Mouse (Mus musculus): Measurements from ENCODE around the gene Helt. TPM values are rescaled to one million over a fixed set of nuclear protein-coding genes. Genes with fewer than 3 reads are reported as not detected.

Gene Helt
- 9.6 and 10.2 TPM in 2 replicates for polyA plus RNA-seq (2014; fragmentation: Nextera tagmentation; extraction: Ambion mirVana)

DNA sequence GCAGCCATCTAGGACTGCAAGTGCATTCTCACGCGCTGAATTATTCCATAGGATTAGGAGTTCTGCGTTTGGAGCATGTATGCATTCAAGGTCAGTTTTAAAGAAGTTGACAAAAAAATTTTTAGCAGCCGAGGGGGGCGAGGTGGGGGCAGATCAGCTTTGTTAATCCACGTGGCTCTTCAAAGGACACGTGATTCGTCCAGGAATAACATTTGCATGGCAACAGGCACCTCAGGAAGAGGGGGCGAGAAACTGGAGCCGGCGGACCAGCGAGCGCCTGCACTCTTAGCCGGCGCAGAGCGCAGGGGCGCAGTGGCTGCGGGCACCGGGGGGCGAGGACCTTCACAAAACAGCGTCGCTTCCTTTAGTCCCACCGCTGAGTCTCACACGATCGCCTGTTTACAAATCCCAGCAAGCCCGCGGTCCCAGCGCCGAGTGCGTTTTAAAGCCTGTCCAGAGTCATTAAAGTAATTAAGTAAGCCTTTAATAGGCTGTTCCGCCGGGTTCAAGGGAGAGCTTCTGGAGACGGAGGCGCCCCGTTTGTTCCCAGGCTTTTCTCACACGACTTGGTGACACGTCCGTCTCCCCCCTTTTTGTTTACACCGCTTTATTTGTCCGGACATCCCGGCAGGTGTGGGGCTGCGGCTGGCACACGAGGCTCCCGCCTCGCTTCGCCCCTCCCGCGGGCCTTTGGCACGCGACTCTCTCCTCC lies at the start of gene Helt:
TSS of gene Helt (minus strand) at position 491 of the 712 bp plus-strand sequence.
- Histone ChIP-seq H3K27me3 (ENCODE audit: control insufficient read depth, insufficient read depth, low read length) (peaks cover 80% of the 10 kb centered on the region), H3K4me3 (replicated peaks; ENCODE audit: low read depth, low read length) (peak within 1 kb of the TSS; percentile 17; the same call in 1 of the 2 replicates), H3K9ac (replicated peaks; ENCODE audit: low read length) (no peak within 1 kb of the TSS), H3K4me1 (ENCODE audit: control insufficient read depth, insufficient read depth, low read length) (peaks cover 10% of the 10 kb centered on the region; the same call in 1 of the 2 replicates), H3K9me3 (ENCODE audit: control insufficient read depth, low read length) (no peaks in the 10 kb centered on the region), H3K4me2 (ENCODE audit: low read length) (peak within 1 kb of the TSS; percentile 48), H3K36me3 (ENCODE audit: control insufficient read depth, insufficient read depth, low read length) (no peaks in the 10 kb centered on the region), H3K27ac (replicated peaks; ENCODE audit: low read depth, low read length) (no peak within 1 kb of the TSS)
- ATAC-seq (ENCODE audit: low FRiP score, low TSS enrichment) (peak; percentile 40), DNase-seq (peak; percentile 56)
- under 1% methylated on average over 50 of the region's 50 CpGs for WGBS

GRCm38 (mm10) chr8:46342272-46342671 lies 47.8 kb upstream of the Helt start:
- Histone ChIP-seq H3K9ac (replicated peaks; ENCODE audit: low read length) (no peak overlapping the region), H3K27me3 (ENCODE audit: control insufficient read depth, insufficient read depth, low read length) (no peaks in the 10 kb centered on the region), H3K4me3 (replicated peaks; ENCODE audit: low read depth, low read length) (no peak overlapping the region), H3K4me2 (ENCODE audit: low read length) (no peak overlapping the region), H3K9me3 (ENCODE audit: control insufficient read depth, low read length) (no peaks in the 10 kb centered on the region), H3K36me3 (ENCODE audit: control insufficient read depth, insufficient read depth, low read length) (no peaks in the 10 kb centered on the region), H3K4me1 (ENCODE audit: control insufficient read depth, insufficient read depth, low read length) (no peaks in the 10 kb centered on the region), H3K27ac (replicated peaks; ENCODE audit: low read depth, low read length) (no peak overlapping the region)
- ATAC-seq (ENCODE audit: low FRiP score, low TSS enrichment), result no peak
- DNase-seq, result no peak
- 86% methylated on average over 13 of the region's 13 CpGs for WGBS

DNA sequence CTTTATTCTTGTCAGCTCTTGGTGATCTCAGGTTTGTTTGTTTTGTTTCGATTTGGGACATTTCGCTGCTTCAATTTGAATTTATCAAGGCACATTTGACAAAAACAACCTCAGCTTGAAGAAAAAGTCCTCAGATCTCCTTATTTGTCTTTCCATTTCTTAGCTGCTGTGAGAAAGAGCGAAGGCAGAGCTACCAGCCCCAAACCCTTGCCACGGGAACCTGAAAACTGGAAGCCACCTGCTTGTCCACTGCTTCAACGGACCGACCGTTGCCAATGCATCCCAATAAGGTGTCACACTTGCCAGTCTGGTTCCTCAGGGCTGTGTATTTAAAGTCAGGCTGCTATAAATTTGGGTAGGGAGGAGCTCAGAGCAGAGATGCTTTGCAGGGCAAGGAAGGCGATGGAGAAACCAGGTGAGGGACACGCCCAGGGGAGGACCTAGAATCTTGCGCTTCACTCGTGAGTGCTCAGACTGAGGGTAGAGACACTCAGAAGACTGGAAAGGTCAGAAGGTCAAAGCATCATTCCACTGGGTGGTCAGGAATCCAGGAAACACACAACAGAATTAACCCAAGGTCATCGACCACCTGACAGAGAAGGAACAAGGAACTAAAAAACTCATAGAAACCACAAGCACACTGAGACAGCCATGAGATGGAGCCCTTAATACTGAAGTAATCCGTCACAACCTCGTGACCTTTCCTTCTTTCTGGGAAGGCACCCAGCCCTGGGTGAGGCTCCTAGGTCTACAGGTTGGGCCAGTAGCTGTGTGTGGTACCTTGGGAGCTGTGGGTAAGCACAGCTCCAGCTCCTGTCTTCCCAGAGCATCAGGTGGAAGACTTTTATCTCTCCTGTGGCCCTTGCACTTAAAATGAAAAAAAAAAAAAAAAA lies 46.2 kb upstream of the Helt start:
- Histone ChIP-seq H3K9ac (replicated peaks; ENCODE audit: low read length) (no peak overlapping the region), H3K36me3 (ENCODE audit: control insufficient read depth, insufficient read depth, low read length) (no peaks in the 10 kb centered on the region), H3K27me3 (ENCODE audit: control insufficient read depth, insufficient read depth, low read length) (no peaks in the 10 kb centered on the region), H3K4me2 (ENCODE audit: low read length) (no peak overlapping the region), H3K9me3 (ENCODE audit: control insufficient read depth, low read length) (no peaks in the 10 kb centered on the region), H3K4me1 (ENCODE audit: control insufficient read depth, insufficient read depth, low read length) (no peaks in the 10 kb centered on the region), H3K27ac (replicated peaks; ENCODE audit: low read depth, low read length) (no peak overlapping the region), H3K4me3 (replicated peaks; ENCODE audit: low read depth, low read length) (no peak overlapping the region)
- DNase-seq (no peak), ATAC-seq (ENCODE audit: low FRiP score, low TSS enrichment) (no peak)
- WGBS, result 85% methylated on average over 14 of the region's 14 CpGs

- no peaks in the 10 kb centered on the region for H3K4me1 ChIP-seq (ENCODE audit: control insufficient read depth, insufficient read depth, low read length)
- no peak overlapping the region for H3K4me2 ChIP-seq (ENCODE audit: low read length)
- no peak for DNase-seq
- 85% methylated on average over 5 of the region's 5 CpGs for WGBS
- H3K27me3 ChIP-seq (ENCODE audit: control insufficient read depth, insufficient read depth, low read length), result no peaks in the 10 kb centered on the region
- H3K9ac ChIP-seq (replicated peaks; ENCODE audit: low read length), result no peak overlapping the region
- H3K27ac ChIP-seq (replicated peaks; ENCODE audit: low read depth, low read length), result no peak overlapping the region
- H3K36me3 ChIP-seq (ENCODE audit: control insufficient read depth, insufficient read depth, low read length), result no peaks in the 10 kb centered on the region
- H3K4me3 ChIP-seq (replicated peaks; ENCODE audit: low read depth, low read length), result no peak overlapping the region
- ATAC-seq (ENCODE audit: low FRiP score, low TSS enrichment), result no peak
- no peaks in the 10 kb centered on the region for H3K9me3 ChIP-seq (ENCODE audit: control insufficient read depth, low read length)
Observed at GRCm38 (mm10) chr8:46339317-46339716, 44.8 kb upstream of the Helt start.

GRCm38 (mm10) chr8:46336351-46336750 lies 41.9 kb upstream of the Helt start:
- Histone ChIP-seq H3K9ac (replicated peaks; ENCODE audit: low read length) (no peak overlapping the region), H3K4me1 (ENCODE audit: control insufficient read depth, insufficient read depth, low read length) (no peaks in the 10 kb centered on the region), H3K27me3 (ENCODE audit: control insufficient read depth, insufficient read depth, low read length) (no peaks in the 10 kb centered on the region), H3K4me2 (ENCODE audit: low read length) (no peak overlapping the region), H3K27ac (replicated peaks; ENCODE audit: low read depth, low read length) (no peak overlapping the region), H3K4me3 (replicated peaks; ENCODE audit: low read depth, low read length) (no peak overlapping the region), H3K9me3 (ENCODE audit: control insufficient read depth, low read length) (no peaks in the 10 kb centered on the region), H3K36me3 (ENCODE audit: control insufficient read depth, insufficient read depth, low read length) (no peaks in the 10 kb centered on the region)
- DNase-seq (no peak), ATAC-seq (ENCODE audit: low FRiP score, low TSS enrichment) (no peak)
- WGBS, result 92% methylated on average over 8 of the region's 8 CpGs

- Histone ChIP-seq H3K9ac (replicated peaks; ENCODE audit: low read length) (no peak overlapping the region), H3K27ac (replicated peaks; ENCODE audit: low read depth, low read length) (no peak overlapping the region), H3K4me1 (ENCODE audit: control insufficient read depth, insufficient read depth, low read length) (no peaks in the 10 kb centered on the region), H3K27me3 (ENCODE audit: control insufficient read depth, insufficient read depth, low read length) (no peaks in the 10 kb centered on the region), H3K9me3 (ENCODE audit: control insufficient read depth, low read length) (no peaks in the 10 kb centered on the region), H3K4me2 (ENCODE audit: low read length) (no peak overlapping the region), H3K4me3 (replicated peaks; ENCODE audit: low read depth, low read length) (no peak overlapping the region), H3K36me3 (ENCODE audit: control insufficient read depth, insufficient read depth, low read length) (no peaks in the 10 kb centered on the region)
- DNase-seq, result no peak
- no peak for ATAC-seq (ENCODE audit: low FRiP score, low TSS enrichment)
- WGBS, result 83% methylated on average over 7 of the region's 7 CpGs
Observed at GRCm38 (mm10) chr8:46332389-46333061, 38.1 kb upstream of the Helt start.

GRCm38 (mm10) chr8:46331801-46332200 lies 37.3 kb upstream of the Helt start:
- no peak overlapping the region for H3K27ac ChIP-seq (replicated peaks; ENCODE audit: low read depth, low read length)
- no peaks in the 10 kb centered on the region for H3K27me3 ChIP-seq (ENCODE audit: control insufficient read depth, insufficient read depth, low read length)
- no peak for ATAC-seq (ENCODE audit: low FRiP score, low TSS enrichment)
- WGBS, result 67% methylated on average over 5 of the region's 5 CpGs
- H3K9ac ChIP-seq (replicated peaks; ENCODE audit: low read length), result no peak overlapping the region
- no peaks in the 10 kb centered on the region for H3K4me1 ChIP-seq (ENCODE audit: control insufficient read depth, insufficient read depth, low read length)
- no peak overlapping the region for H3K4me3 ChIP-seq (replicated peaks; ENCODE audit: low read depth, low read length)
- no peak for DNase-seq
- no peak overlapping the region for H3K4me2 ChIP-seq (ENCODE audit: low read length)
- H3K9me3 ChIP-seq (ENCODE audit: control insufficient read depth, low read length), result no peaks in the 10 kb centered on the region
- no peaks in the 10 kb centered on the region for H3K36me3 ChIP-seq (ENCODE audit: control insufficient read depth, insufficient read depth, low read length)

DNA sequence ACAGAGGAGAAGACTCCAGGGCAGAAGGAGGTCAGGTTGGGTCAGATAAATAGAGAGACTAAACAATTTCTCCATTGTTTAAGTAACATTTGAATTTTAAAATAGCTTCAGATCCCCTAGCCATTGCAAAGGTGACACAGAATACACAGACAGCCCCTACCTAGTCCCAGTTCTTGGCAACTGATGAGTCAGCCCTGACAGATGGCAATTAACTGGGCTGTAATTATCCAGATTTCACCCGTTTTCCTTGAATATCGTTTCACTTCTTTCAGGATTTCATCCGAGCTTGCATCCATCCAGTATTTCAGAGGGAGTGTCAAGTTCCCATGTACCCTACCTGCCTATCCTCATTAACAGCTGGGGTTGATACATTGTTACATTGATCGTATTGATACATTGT lies 34.9 kb upstream of the Helt start:
- Histone ChIP-seq H3K4me2 (ENCODE audit: low read length) (no peak overlapping the region), H3K27me3 (ENCODE audit: control insufficient read depth, insufficient read depth, low read length) (no peaks in the 10 kb centered on the region), H3K9me3 (ENCODE audit: control insufficient read depth, low read length) (no peaks in the 10 kb centered on the region), H3K9ac (replicated peaks; ENCODE audit: low read length) (no peak overlapping the region), H3K27ac (replicated peaks; ENCODE audit: low read depth, low read length) (no peak overlapping the region), H3K4me3 (replicated peaks; ENCODE audit: low read depth, low read length) (no peak overlapping the region), H3K4me1 (ENCODE audit: control insufficient read depth, insufficient read depth, low read length) (no peaks in the 10 kb centered on the region), H3K36me3 (ENCODE audit: control insufficient read depth, insufficient read depth, low read length) (no peaks in the 10 kb centered on the region)
- 84% methylated on average over 4 of the region's 4 CpGs for WGBS
- DNase-seq (no peak), ATAC-seq (ENCODE audit: low FRiP score, low TSS enrichment) (no peak)
